Mouse (Mus musculus) thymus, postnatal 4 days (tissue): ENCODE data around the gene Ppp1r35.

Experiments used
- DNase-seq: peaks from one replicate; pipeline ENCODE4 v3.0.0; 2021

Ppp1r35 gene

DNA sequence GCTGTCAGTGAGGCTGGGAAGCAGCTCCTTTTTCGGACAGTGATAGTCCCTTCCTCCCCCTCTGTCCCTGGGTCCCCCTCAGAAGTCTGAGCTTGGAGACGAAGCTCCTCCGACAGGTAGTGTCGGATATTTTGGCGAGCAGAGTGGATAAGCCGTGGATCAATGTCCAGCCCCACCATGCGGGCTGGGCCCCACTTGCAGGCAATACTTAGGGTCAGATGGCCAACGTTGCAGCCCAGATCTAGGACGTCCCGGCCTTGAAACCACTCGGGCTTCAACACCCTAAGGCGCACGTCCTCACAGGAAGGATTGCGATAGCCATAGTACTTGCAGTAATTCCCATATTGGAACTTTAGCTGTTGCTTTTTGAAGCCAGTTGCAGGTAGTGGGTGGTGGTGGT, 5.9 kb downstream of the Ppp1r35 start:
- peak; percentile 38 for DNase-seq

GRCm38 (mm10) chr5:137785164-137786031, 6.7 kb downstream of the Ppp1r35 start:
- DNase-seq, result no peak

DNA sequence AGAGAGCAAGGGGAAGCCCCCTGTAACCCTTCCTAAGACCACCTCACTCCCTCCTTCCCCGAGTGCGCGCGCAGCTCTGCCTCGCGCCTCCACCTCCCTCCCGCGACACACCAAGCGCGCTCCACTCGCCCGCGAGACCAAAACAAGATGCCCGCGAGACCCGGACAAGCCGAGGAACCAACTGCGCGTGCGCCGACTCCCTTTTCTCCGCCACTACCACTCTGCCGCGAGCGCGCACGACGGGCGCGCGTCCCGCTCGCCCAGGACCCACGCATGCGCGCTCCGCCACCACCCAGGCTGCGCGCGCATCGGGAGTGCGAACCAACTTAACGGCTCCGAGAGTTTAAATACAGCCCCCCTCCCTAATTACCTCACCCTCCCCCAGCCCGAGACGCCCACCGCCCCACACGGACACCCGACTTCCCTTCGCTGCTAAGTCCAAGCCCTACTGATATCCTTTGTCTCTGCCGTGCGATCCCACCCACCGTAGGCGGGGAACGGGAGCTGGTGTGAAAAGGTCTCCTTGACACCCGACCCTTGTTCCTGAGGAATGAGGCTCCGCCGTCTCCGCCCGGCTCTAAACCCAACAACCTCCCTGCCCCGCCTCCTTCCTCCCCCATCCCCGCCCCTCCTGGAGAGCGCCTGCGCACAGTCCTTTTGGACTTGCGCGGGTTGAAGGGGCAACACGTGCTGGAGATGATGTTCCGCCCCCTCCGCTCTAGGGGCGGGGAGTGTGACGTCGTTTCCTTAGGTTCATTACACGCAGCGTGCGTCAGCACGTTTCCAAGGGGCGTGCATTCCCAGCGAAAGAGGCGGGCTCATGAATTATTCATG, 7.7 kb downstream of the Ppp1r35 start:
- DNase-seq, result peak; percentile 100

- peak; percentile 97 for DNase-seq
Measured at GRCm38 (mm10) chr5:137787151-137787928, 8.7 kb downstream of the Ppp1r35 start, which contains the start of the genes Mepce and Zcwpw1. Mepce (minus strand) TSS chr5:137787655. Zcwpw1 (plus strand) TSS chr5:137787798.

GRCm38 (mm10) chr5:137788171-137788570, 9.5 kb downstream of the Ppp1r35 start:
- DNase-seq, result peak; percentile 59

- DNase-seq, result no peak
Measured at GRCm38 (mm10) chr5:137788946-137789531, 10.4 kb downstream of the Ppp1r35 start.

DNA sequence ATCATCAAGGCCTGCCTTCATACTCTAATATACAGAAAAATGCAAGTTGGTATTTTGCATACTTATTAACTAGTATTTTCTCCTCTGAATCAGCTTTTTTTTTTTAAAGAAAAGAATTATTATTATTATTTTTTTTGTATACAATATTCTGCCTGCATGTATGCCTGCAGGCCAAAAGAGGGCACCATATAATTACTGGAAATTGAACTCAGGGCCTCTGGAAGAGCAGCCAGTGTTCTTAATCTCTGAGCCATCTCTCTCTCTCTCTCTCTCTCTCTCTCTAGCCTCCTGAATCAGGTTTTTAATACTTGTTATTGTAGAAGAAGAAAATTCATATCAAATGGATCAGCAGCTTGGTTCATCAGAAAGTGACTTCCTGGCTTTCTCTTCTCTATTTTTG, 12.9 kb downstream of the Ppp1r35 start:
- no peak for DNase-seq

- DNase-seq, result no peak
Measured at GRCm38 (mm10) chr5:137796606-137797005, 18.0 kb downstream of the Ppp1r35 start.

DNA sequence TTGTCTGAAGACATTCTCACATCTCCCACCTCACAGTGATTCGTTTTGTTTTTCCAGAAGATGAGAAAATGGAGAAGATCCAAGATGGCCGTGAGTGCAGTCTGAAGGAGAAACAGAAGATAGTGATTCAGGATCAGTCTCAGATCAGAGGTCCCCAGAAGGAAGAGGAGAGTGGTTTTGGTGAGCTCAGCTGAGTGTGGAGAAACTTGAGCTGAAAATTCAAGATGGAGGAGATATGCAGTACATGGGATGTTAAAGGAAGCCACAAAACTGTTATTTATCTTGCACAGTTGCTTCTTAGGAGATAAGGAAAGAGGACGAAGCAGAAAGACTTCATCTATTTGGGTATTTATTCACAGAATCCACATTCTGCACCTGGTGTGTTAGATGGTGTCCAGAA, 22.3 kb downstream of the Ppp1r35 start:
- no peak for DNase-seq

- DNase-seq, result no peak
Measured at GRCm38 (mm10) chr5:137806158-137806557, 27.5 kb downstream of the Ppp1r35 start.

- DNase-seq, result no peak
Measured at GRCm38 (mm10) chr5:137808316-137808715, 29.7 kb downstream of the Ppp1r35 start.

DNA sequence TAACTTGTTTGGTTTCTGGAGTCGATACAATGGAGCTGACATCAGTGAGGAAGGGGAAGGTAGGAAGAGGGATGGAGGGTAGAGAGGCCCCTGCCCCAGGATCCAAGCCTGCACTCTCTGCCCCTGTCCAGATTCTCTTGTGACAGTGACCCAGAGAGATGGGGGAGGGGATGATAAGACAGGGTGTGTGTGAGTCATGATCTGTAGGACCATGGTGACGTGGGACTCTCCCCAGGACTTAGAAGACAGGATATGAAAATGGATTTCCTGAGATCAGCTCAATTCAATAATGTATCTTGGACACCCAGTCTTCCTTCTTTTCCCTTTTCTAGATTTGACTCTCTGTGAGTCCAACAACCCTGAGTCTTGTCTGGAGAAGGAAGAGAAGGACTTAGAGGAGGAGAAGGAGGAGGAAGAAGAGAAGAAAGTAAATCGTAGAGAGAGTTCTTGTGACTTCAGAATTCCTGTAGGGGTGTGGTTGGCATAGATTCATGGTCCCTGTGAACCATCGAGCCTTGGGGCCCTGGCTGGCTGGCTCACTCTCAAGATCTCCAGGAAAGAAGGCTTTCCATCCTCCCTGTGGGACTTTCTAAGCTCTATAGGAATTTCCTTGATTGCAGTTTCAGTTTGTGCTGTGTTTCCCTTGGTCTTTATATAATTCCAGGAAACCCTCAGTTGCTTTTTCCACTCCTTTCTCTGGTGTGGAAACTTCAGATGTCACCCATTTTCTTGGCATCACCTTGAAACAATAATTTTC, 39.0 kb downstream of the Ppp1r35 start:
- DNase-seq, result no peak

- DNase-seq, result no peak
Measured at GRCm38 (mm10) chr5:137822126-137822525, 43.5 kb downstream of the Ppp1r35 start.

- no peak for DNase-seq
Measured at GRCm38 (mm10) chr5:137822602-137823001, 44.0 kb downstream of the Ppp1r35 start.

- DNase-seq, result no peak
Measured at GRCm38 (mm10) chr5:137823455-137824045, 44.9 kb downstream of the Ppp1r35 start.

DNA sequence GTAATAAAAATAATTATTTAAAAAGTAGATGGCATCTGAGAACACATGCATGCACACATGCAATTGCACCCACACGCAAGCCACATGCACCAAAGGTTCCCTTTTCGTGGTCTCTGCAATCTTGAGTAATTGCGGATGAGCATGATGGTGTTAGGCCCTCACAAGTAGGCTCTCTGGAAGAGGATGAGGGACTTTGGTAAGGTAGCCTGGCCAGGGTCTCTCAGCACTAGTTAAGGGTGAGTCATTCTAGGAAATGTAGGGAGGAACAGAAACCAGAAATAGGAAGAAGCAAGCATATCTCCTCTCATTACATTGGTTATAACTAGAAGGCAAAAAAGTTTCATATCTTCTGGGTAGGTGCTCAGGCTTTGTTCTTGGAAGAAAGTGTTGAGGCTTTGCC, 46.4 kb downstream of the Ppp1r35 start:
- no peak for DNase-seq

DNA sequence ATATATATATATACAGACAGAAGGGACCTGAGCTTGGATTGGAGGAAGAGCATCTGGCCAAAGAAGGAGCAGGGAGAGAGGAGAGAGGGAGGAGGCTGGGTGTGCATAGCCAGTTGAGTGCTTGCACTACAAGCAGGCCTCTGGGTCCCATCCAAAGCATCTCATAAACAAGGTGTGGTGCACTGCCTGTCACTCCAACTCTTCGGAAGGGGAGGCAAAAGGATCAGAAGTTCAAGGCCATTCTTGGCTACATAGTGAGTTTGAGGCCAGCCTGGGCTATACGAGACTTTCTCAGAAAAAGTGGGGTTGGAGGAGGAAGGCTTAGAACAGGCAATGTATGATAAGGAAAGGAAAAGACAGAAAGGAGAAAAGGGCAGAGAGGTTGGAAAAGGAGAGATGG, 47.3 kb downstream of the Ppp1r35 start:
- DNase-seq, result no peak

DNA sequence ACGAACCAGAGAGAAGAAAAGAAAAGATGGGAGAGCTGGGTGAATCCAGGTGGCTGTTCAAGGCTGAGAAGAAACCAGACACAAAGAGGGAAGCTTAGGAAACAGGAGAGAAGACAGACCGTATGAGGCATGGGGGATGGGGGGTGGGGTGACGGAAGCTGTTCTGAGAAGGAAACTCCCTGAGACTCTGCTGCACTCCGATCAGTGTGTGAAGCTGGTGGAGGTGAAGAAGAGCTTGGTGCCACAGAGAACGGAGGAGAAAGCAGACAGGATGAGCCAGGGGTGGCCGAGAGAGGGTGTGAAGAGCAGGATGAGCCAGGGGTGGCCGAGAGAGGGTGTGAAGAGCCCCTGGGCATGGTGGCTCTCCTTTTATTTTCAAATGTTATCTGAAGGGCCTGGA, 47.8 kb downstream of the Ppp1r35 start:
- peak; percentile 12 for DNase-seq

GRCm38 (mm10) chr5:137828694-137829093, 50.0 kb downstream of the Ppp1r35 start:
- no peak for DNase-seq
